In the genomic region with DNA sequence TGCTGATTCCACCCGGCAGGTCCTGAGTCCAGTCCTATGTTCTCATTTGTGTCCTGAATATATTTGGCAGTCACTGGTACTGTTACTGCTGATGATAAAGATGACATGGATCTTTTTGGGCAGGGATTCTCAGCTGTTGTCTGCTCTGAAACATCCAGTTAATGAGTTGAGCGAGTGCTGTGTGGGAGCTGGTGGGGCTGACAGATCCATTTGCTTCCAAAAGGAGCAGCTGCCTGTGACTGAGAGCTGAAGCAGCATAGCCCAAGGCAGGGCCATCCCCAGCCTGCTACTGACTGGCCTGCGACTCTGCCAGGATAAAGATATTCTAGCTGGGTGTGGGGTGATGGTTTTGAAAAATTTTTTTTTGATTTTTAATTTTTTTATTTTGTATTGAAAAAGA, we compare ENCODE assay signal across 10 mouse cellular contexts.
DNase-seq lines count a peak whose midpoint lies in the region; ATAC-seq lines count a peak whose summit lies in the region.
"Had no signal": no experiment of that assay in that cellular context is flagged by ENCODE, and none has a peak within 500 bp of the region (broad histone marks: within the 10 kb centered on the region; RNA-seq: fewer than 3 reads in every experiment).

No protein-coding gene starts in this region.

- no peak overlapping the region for H3K4me2 ChIP-seq in midbrain, embryonic 14.5 days (ENCODE audit: low read length)
- H3K4me2 ChIP-seq in midbrain, embryonic 15.5 days = no peak overlapping the region
- H3K4me2 ChIP-seq: liver, embryonic 11.5 days; neural tube, embryonic 13.5 days had no signal

- peak; percentile 0 for DNase-seq in adrenal gland, adult 8-10 months
- DNase-seq in adrenal gland, postnatal 4 days (ENCODE audit: low spot score in 2 of 2) = no peak
- peak; percentile 31 for DNase-seq in midbrain, embryonic 14.5 days
- peak; percentile 52 to 55 for DNase-seq in left cerebral cortex, postnatal 14 days (ENCODE audit: low spot score in 2 of 2)
- DNase-seq in skeletal muscle tissue, adult 2 months (ENCODE audit: low read depth, low spot score) = peak; percentile 20
- no peak for DNase-seq in thymus, postnatal 0 days (ENCODE audit: low spot score)
- DNase-seq in embryo, embryonic 10 days (ENCODE audit: low spot score) = no peak

- H3K27me3 ChIP-seq in midbrain, embryonic 14.5 days (ENCODE audit: control insufficient read depth, insufficient read depth, low read length) = no peaks in the 10 kb centered on the region
- H3K27me3 ChIP-seq in midbrain, embryonic 15.5 days (replicated peaks) = no peaks in the 10 kb centered on the region
- H3K27me3 ChIP-seq: neural tube, embryonic 13.5 days had no signal

- no peaks in the 10 kb centered on the region for H3K9me3 ChIP-seq in midbrain, embryonic 14.5 days (ENCODE audit: control insufficient read depth, low read length)
- H3K9me3 ChIP-seq in midbrain, embryonic 15.5 days = no peaks in the 10 kb centered on the region
- H3K9me3 ChIP-seq: neural tube, embryonic 13.5 days had no signal

- H3K4me1 ChIP-seq in midbrain, embryonic 14.5 days (ENCODE audit: control insufficient read depth, insufficient read depth, low read length) = no peaks in the 10 kb centered on the region
- H3K4me1 ChIP-seq in midbrain, embryonic 15.5 days = no peaks in the 10 kb centered on the region
- H3K4me1 ChIP-seq: neural tube, embryonic 13.5 days had no signal

- no peak overlapping the region for H3K4me3 ChIP-seq in midbrain, embryonic 14.5 days (replicated peaks; ENCODE audit: low read depth, low read length)
- H3K4me3 ChIP-seq in midbrain, embryonic 15.5 days = no peak overlapping the region
- H3K4me3 ChIP-seq: neural tube, embryonic 13.5 days had no signal

- H3K36me3 ChIP-seq in midbrain, embryonic 14.5 days (ENCODE audit: control insufficient read depth, insufficient read depth, low read length) = no peaks in the 10 kb centered on the region
- H3K36me3 ChIP-seq in midbrain, embryonic 15.5 days (replicated peaks) = no peaks in the 10 kb centered on the region
- H3K36me3 ChIP-seq: neural tube, embryonic 13.5 days had no signal

- ATAC-seq in midbrain, embryonic 14.5 days (ENCODE audit: low FRiP score, low TSS enrichment) = no peak; the same call in 1 of the 2 replicates
- ATAC-seq in midbrain, embryonic 15.5 days (replicated peaks) = no peak; the same call in 1 of the 2 replicates

- no peak overlapping the region for H3K9ac ChIP-seq in midbrain, embryonic 14.5 days (replicated peaks; ENCODE audit: low read length)
- H3K9ac ChIP-seq in midbrain, embryonic 15.5 days = no peak overlapping the region
- H3K9ac ChIP-seq: neural tube, embryonic 13.5 days had no signal

- intact Hi-C loops in left cerebral cortex, postnatal 14 days (cut with DNase I) = no loop called here

- WGBS in midbrain, embryonic 14.5 days = 45% methylated on average over 3 of the region's 3 CpGs
- 50% methylated on average over 3 of the region's 3 CpGs for WGBS in midbrain, embryonic 15.5 days

- H3K27ac ChIP-seq in midbrain, embryonic 14.5 days (replicated peaks; ENCODE audit: low read depth, low read length) = no peak overlapping the region
- H3K27ac ChIP-seq in midbrain, embryonic 15.5 days = no peak overlapping the region
- H3K27ac ChIP-seq: neural tube, embryonic 13.5 days had no signal

Comparison
In these comparisons a context has a peak if more than half of its experiments do, and no peak if none do; other contexts are left out.
1. DNase-seq: peak in adrenal gland, adult 8-10 months (single experiment), midbrain, embryonic 14.5 days (single experiment), left cerebral cortex, postnatal 14 days (2 of 2) and skeletal muscle tissue, adult 2 months (single experiment); none in adrenal gland, postnatal 4 days (0 of 2), thymus, postnatal 0 days (single experiment) and embryo, embryonic 10 days (single experiment).